ENCODE assay signal across 8 mouse cellular contexts in genomic region chr5:104465731-104466130, GRCm38 (mm10). TPM values are rescaled to one million over a fixed set of nuclear protein-coding genes. Genes with fewer than 3 reads are reported as not detected.
A peak's percentile ranks its signal among the peaks of the same experiment; 100 is the strongest.
DNase-seq lines count a peak whose midpoint lies in the region; ATAC-seq and TF ChIP-seq lines count a peak whose summit lies in the region.

No protein-coding gene starts in this region.

- H3K4me1 ChIP-seq in lung, embryonic 14.5 days (ENCODE audit: insufficient read depth) = no peaks in the 10 kb centered on the region
- H3K4me1 ChIP-seq in midbrain, embryonic 14.5 days (ENCODE audit: control insufficient read depth, insufficient read depth, low read length) = 0 out of 2 replicates have a peak, but pooled peaks cover 6% of the 10 kb centered on the region

- peaks cover 47% of the 10 kb centered on the region for H3K36me3 ChIP-seq in lung, embryonic 14.5 days (ENCODE audit: insufficient read depth)
- H3K36me3 ChIP-seq in midbrain, embryonic 14.5 days (ENCODE audit: control insufficient read depth, insufficient read depth, low read length) = peaks cover 30% of the 10 kb centered on the region

- H3K27ac ChIP-seq in lung, embryonic 14.5 days (ENCODE audit: low read depth) = no peak overlapping the region
- H3K27ac ChIP-seq in midbrain, embryonic 14.5 days (replicated peaks; ENCODE audit: low read depth, low read length) = no peak overlapping the region

- no peak overlapping the region for H3K9ac ChIP-seq in lung, embryonic 14.5 days
- no peak overlapping the region for H3K9ac ChIP-seq in midbrain, embryonic 14.5 days (replicated peaks; ENCODE audit: low read length)

- no peak overlapping the region for H3K4me3 ChIP-seq in lung, embryonic 14.5 days (ENCODE audit: low read depth, low read length)
- H3K4me3 ChIP-seq in midbrain, embryonic 14.5 days (replicated peaks; ENCODE audit: low read depth, low read length) = no peak overlapping the region

- H3K9me3 ChIP-seq in lung, embryonic 14.5 days (ENCODE audit: low read depth, low read length) = no peaks in the 10 kb centered on the region
- H3K9me3 ChIP-seq in midbrain, embryonic 14.5 days (ENCODE audit: control insufficient read depth, low read length) = no peaks in the 10 kb centered on the region

- TF ChIP-seq CTCF in lung, embryonic 14.5 days (IDR thresholded peaks at IDR 0.05; ENCODE audit: low read depth) = no peak

- WGBS in lung, embryonic 14.5 days = 85% methylated on average over 12 of the region's 12 CpGs
- WGBS in midbrain, embryonic 14.5 days = 92% methylated on average over 12 of the region's 12 CpGs

- peak; percentile 33 for DNase-seq in layer of hippocampus, adult 11-12 months (ENCODE audit: low spot score)
- DNase-seq in layer of hippocampus, adult 9-10 months (ENCODE audit: low spot score) = no peak
- peak; percentile 37 for DNase-seq in adrenal gland, postnatal 25 days
- DNase-seq in gastrocnemius, postnatal 25 days = peak; percentile 70
- DNase-seq in lung, embryonic 14.5 days = peak; percentile 12
- DNase-seq in Muller cell, postnatal 12 days (ENCODE audit: inconsistent ontology term) = no peak
- no peak for DNase-seq in midbrain, embryonic 14.5 days

- no peaks in the 10 kb centered on the region for H3K27me3 ChIP-seq in lung, embryonic 14.5 days (ENCODE audit: insufficient read depth, low read length)
- H3K27me3 ChIP-seq in midbrain, embryonic 14.5 days (ENCODE audit: control insufficient read depth, insufficient read depth, low read length) = no peaks in the 10 kb centered on the region

- ATAC-seq in lung, embryonic 14.5 days (ENCODE audit: insufficient read depth) = no peak
- no peak for ATAC-seq in midbrain, embryonic 14.5 days (ENCODE audit: low FRiP score, low TSS enrichment)
- ATAC-seq in monocyte, adult 5-6 weeks (replicated peaks; ENCODE audit: insufficient number of reproducible peaks, low FRiP score, low TSS enrichment, poor library complexity, severe bottlenecking) = no peak

- no peak overlapping the region for H3K4me2 ChIP-seq in lung, embryonic 14.5 days
- no peak overlapping the region for H3K4me2 ChIP-seq in midbrain, embryonic 14.5 days (ENCODE audit: low read length)

RNA-seq across cellular contexts. Expression of gene Pkd2, which starts 6.5 kb away (rescaled TPM):
- 47.4 and 59.7 TPM in 2 replicates for total RNA-seq in adrenal gland, postnatal 25 days (2021)
- total RNA-seq in gastrocnemius, postnatal 25 days (2021) = 10 to 100 TPM; 11.8 to 13.4 TPM
- 22.0 and 23.9 TPM in 2 replicates for polyA plus RNA-seq in lung, embryonic 14.5 days (2014; fragmentation: Nextera tagmentation; extraction: Ambion mirVana)
- polyA plus RNA-seq in midbrain, embryonic 14.5 days (2014; fragmentation: Nextera tagmentation; extraction: Ambion mirVana) = 8.2 and 10.0 TPM in 2 replicates
- 2.5 to 5.6 TPM (median 4.1 TPM) in 3 replicates for total RNA-seq in monocyte, adult 5-6 weeks (2017)

RNA-seq across cellular contexts. Expression of gene Spp1, which starts 30.8 kb away (rescaled TPM):
- 343 and 454 TPM in 2 replicates for total RNA-seq in adrenal gland, postnatal 25 days (2021)
- total RNA-seq in gastrocnemius, postnatal 25 days (2021) = 1 to 10 TPM; 2.6 to 3.3 TPM
- polyA plus RNA-seq in lung, embryonic 14.5 days (2014; fragmentation: Nextera tagmentation; extraction: Ambion mirVana) = 6.6 and 7.4 TPM in 2 replicates
- polyA plus RNA-seq in midbrain, embryonic 14.5 days (2014; fragmentation: Nextera tagmentation; extraction: Ambion mirVana) = 7.1 and 65.2 TPM in 2 replicates
- 1.5 to 1.9 TPM (median 1.9 TPM) in 3 replicates for total RNA-seq in monocyte, adult 5-6 weeks (2017)

RNA-seq across cellular contexts. Expression of gene BC005561, which starts 42.4 kb away (rescaled TPM):
- 12.1 and 13.9 TPM in 2 replicates for total RNA-seq in adrenal gland, postnatal 25 days (2021)
- total RNA-seq in gastrocnemius, postnatal 25 days (2021) = 1 to 10 TPM; 3.7 to 4.7 TPM
- 13.1 and 14.2 TPM in 2 replicates for polyA plus RNA-seq in lung, embryonic 14.5 days (2014; fragmentation: Nextera tagmentation; extraction: Ambion mirVana)
- polyA plus RNA-seq in midbrain, embryonic 14.5 days (2014; fragmentation: Nextera tagmentation; extraction: Ambion mirVana) = 13.6 and 14.3 TPM in 2 replicates
- 10.3 to 19.3 TPM (median 11.0 TPM) in 3 replicates for total RNA-seq in monocyte, adult 5-6 weeks (2017)

Comparison
In these comparisons a context has a peak if more than half of its experiments do, and no peak if none do; other contexts are left out.
1. DNase-seq: peak in layer of hippocampus, adult 11-12 months (single experiment), adrenal gland, postnatal 25 days (single experiment), gastrocnemius, postnatal 25 days (single experiment) and lung, embryonic 14.5 days (single experiment); none in layer of hippocampus, adult 9-10 months (single experiment), Muller cell, postnatal 12 days (single experiment) and midbrain, embryonic 14.5 days (single experiment).
2. RNA of gene Spp1, which starts 30.8 kb away (total RNA-seq): 343 to 454 TPM in adrenal gland, postnatal 25 days; 2.6 to 3.3 TPM in gastrocnemius, postnatal 25 days and 1.5 to 1.9 TPM in monocyte, adult 5-6 weeks; every median in the first group is over 10 times any median in the second.